Mouse (Mus musculus) adrenal gland, postnatal 4 days (tissue): ENCODE results near the gene Pyy. TPM values are rescaled to one million over a fixed set of nuclear protein-coding genes. Genes with fewer than 3 reads are reported as not detected.

Experiments
- total RNA-seq, 2 experiments: library from RNA; stranded (reverse); gene quantifications; 2 replicates each; pipeline ENCODE4 v1.2.3; 2021

Pyy gene
- total RNA-seq, 2 experiments from 2014 or later, result 25.9 TPM; not detected in 1

Other genes starting within 250 kb of the Pyy start
- 1 to 10 TPM; 7.1 to 7.8 TPM for gene Meox1, start 213.5 kb downstream of the Pyy start, total RNA-seq
- gene Sost, start 140.8 kb downstream of the Pyy start, total RNA-seq, result under 1 TPM; 0.20 to 0.25 TPM
- not detected for gene Cfap97d1, start 123.6 kb downstream of the Pyy start, total RNA-seq
- 10 to 100 TPM; 62.2 to 71.6 TPM for gene Dusp3, start 120.8 kb downstream of the Pyy start, total RNA-seq
- 10 to 100 TPM; 19.2 to 24.4 TPM for gene Mpp3, start 79.4 kb downstream of the Pyy start, total RNA-seq
- 10 to 100 TPM; 10.7 to 15.6 TPM for gene Cd300lg, start 66.3 kb downstream of the Pyy start, total RNA-seq
- gene Mpp2, start 19.3 kb downstream of the Pyy start, total RNA-seq, result 10 to 100 TPM in 1 of 2 experiments, 1 to 10 TPM in 1; 8.8 to 11.5 TPM
- 1 to 10 TPM in 1 of 2 experiments, not detected in 1; 7.4 TPM for gene Ppy, start 6.5 kb downstream of the Pyy start, total RNA-seq
- 1 to 10 TPM; 1.3 to 3.1 TPM for gene Nags, start 37.7 kb upstream of the Pyy start, total RNA-seq
- gene Tmem101, start 48.6 kb upstream of the Pyy start, total RNA-seq, result 10 to 100 TPM; 21.8 to 22.5 TPM
- gene Lsm12, start 77.5 kb upstream of the Pyy start, total RNA-seq, result 10 to 100 TPM; 83.5 to 83.6 TPM
- 10 to 100 TPM; 86.3 to 93.3 TPM for gene G6pc3, start 81.8 kb upstream of the Pyy start, total RNA-seq
- gene Hdac5, start 122.3 kb upstream of the Pyy start, total RNA-seq, result 100 to 1,000 TPM; 123 to 125 TPM
- 1 to 10 TPM; 4.8 to 6.0 TPM for gene BC030867, start 141.1 kb upstream of the Pyy start, total RNA-seq
- gene Asb16, start 160.9 kb upstream of the Pyy start, total RNA-seq, result under 1 TPM; 0.53 to 0.79 TPM
- 10 to 100 TPM; 56.5 to 58.3 TPM for gene Tmub2, start 177.1 kb upstream of the Pyy start, total RNA-seq
- gene Atxn7l3, start 188.8 kb upstream of the Pyy start, total RNA-seq, result 10 to 100 TPM; 58.3 to 58.7 TPM
- gene Ubtf, start 211.9 kb upstream of the Pyy start, total RNA-seq, result 100 to 1,000 TPM; 136 to 152 TPM